In the genomic region with DNA sequence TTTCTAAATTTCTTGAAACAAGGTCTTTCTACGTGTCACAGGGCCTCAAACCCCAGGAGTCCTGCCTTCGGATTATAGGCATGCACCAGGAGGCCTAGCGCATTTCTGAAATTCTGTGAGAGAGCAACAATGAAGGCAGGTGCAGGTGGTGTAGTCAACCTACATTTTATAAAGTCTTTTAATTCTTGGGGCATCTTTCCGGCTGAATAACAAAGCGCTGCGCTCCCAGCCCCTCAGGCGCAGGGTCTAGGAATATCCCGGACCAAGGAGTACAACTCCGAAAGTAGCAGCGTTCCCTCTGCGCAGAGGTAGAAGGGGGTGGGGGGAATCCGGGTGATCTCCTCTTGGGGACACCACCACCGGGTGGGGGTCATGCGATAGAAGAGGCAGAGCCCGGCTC, we compare ENCODE assay signal across 11 mouse cellular contexts. TPM values are rescaled to one million over a fixed set of nuclear protein-coding genes. Genes with fewer than 3 reads are reported as not detected.
A peak's percentile ranks its signal among the peaks of the same experiment; 100 is the strongest.
DNase-seq lines count a peak whose midpoint lies in the region; ATAC-seq and TF ChIP-seq lines count a peak whose summit lies in the region.
"Had no signal": no experiment of that assay in that cellular context is flagged by ENCODE, and none has a peak within 500 bp of the region (broad histone marks: within the 10 kb centered on the region; RNA-seq: fewer than 3 reads in every experiment).

No protein-coding gene starts in this region.

- DNase-seq in lung, embryonic 14.5 days, result no peak
- no peak for DNase-seq in lung, postnatal 4 days
- DNase-seq in urinary bladder, postnatal 4 days (ENCODE audit: low spot score in 2 of 2), result no peak
- DNase-seq in ovary, postnatal 10 days (ENCODE audit: low spot score), result no peak
- DNase-seq in spleen, postnatal 4 days (ENCODE audit: low spot score in 2 of 2), result no peak
- DNase-seq: cerebellum, adult 11 months had no signal

- no peak for TF ChIP-seq CTCF in lung, embryonic 14.5 days (IDR thresholded peaks at IDR 0.05; ENCODE audit: low read depth)

- H3K4me1 ChIP-seq in lung, embryonic 14.5 days (ENCODE audit: insufficient read depth), result 0 out of 2 replicates have a peak, but pooled peaks cover 4% of the 10 kb centered on the region
- peaks cover 8% of the 10 kb centered on the region; the same call in 1 of the 2 replicates for H3K4me1 ChIP-seq in embryonic facial prominence, embryonic 15.5 days
- no peaks in the 10 kb centered on the region; the same call in 1 of the 2 replicates for H3K4me1 ChIP-seq in intestine, embryonic 16.5 days (ENCODE audit: control insufficient read depth, insufficient read depth, low read length)
- peaks cover 6% of the 10 kb centered on the region; the same call in 1 of the 2 replicates for H3K4me1 ChIP-seq in neural tube, embryonic 12.5 days

- H3K9ac ChIP-seq in lung, embryonic 14.5 days, result peak overlapping the region; percentile 32
- H3K9ac ChIP-seq in embryonic facial prominence, embryonic 15.5 days, result no peak overlapping the region
- no peak overlapping the region for H3K9ac ChIP-seq in intestine, embryonic 16.5 days (ENCODE audit: low read depth, low read length)
- no peak overlapping the region for H3K9ac ChIP-seq in neural tube, embryonic 12.5 days

- no peak overlapping the region for H3K27ac ChIP-seq in lung, embryonic 14.5 days (ENCODE audit: low read depth)
- 0 out of 2 replicates have a peak overlapping the region, but pooled peaks have one; percentile 34 for H3K27ac ChIP-seq in embryonic facial prominence, embryonic 15.5 days (replicated peaks)
- H3K27ac ChIP-seq in intestine, embryonic 16.5 days (ENCODE audit: low read length), result no peak overlapping the region
- H3K27ac ChIP-seq in neural tube, embryonic 12.5 days, result no peak overlapping the region

- no peaks in the 10 kb centered on the region for H3K36me3 ChIP-seq in lung, embryonic 14.5 days (ENCODE audit: insufficient read depth)
- no peaks in the 10 kb centered on the region for H3K36me3 ChIP-seq in embryonic facial prominence, embryonic 15.5 days
- H3K36me3 ChIP-seq in intestine, embryonic 16.5 days (ENCODE audit: control insufficient read depth, insufficient read depth, low read length), result no peaks in the 10 kb centered on the region
- no peaks in the 10 kb centered on the region for H3K36me3 ChIP-seq in neural tube, embryonic 12.5 days

- H3K4me3 ChIP-seq in lung, embryonic 14.5 days (ENCODE audit: low read depth, low read length), result peak overlapping the region; percentile 22; the same call in 1 of the 2 replicates
- H3K4me3 ChIP-seq in embryonic facial prominence, embryonic 15.5 days (replicated peaks), result peak overlapping the region; percentile 22
- peak overlapping the region; percentile 18 for H3K4me3 ChIP-seq in intestine, embryonic 16.5 days (ENCODE audit: low read length)
- no peak overlapping the region for H3K4me3 ChIP-seq in neural tube, embryonic 12.5 days

- ATAC-seq in lung, embryonic 14.5 days (ENCODE audit: insufficient read depth), result no peak
- ATAC-seq in embryonic facial prominence, embryonic 15.5 days (ENCODE audit: insufficient number of reproducible peaks, low FRiP score, low TSS enrichment, low read depth), result no peak
- no peak for ATAC-seq in intestine, embryonic 16.5 days
- ATAC-seq in neural tube, embryonic 12.5 days (ENCODE audit: low FRiP score, low read depth), result no peak

- WGBS in lung, embryonic 14.5 days, result 11% methylated on average over 15 of the region's 15 CpGs
- 9% methylated on average over 15 of the region's 15 CpGs for WGBS in embryonic facial prominence, embryonic 15.5 days
- WGBS in intestine, embryonic 16.5 days, result 27% methylated on average over 15 of the region's 15 CpGs
- 10% methylated on average over 15 of the region's 15 CpGs for WGBS in neural tube, embryonic 12.5 days

- peaks cover 18% of the 10 kb centered on the region; the same call in 1 of the 2 replicates for H3K27me3 ChIP-seq in lung, embryonic 14.5 days (ENCODE audit: insufficient read depth, low read length)
- peaks cover 14% of the 10 kb centered on the region for H3K27me3 ChIP-seq in embryonic facial prominence, embryonic 15.5 days
- H3K27me3 ChIP-seq in intestine, embryonic 16.5 days (replicated peaks; ENCODE audit: control insufficient read depth, insufficient read depth, low read length), result no peaks in the 10 kb centered on the region; the same call in 1 of the 2 replicates
- 0 out of 2 replicates have a peak, but pooled peaks cover 17% of the 10 kb centered on the region for H3K27me3 ChIP-seq in neural tube, embryonic 12.5 days (replicated peaks)

- no peaks in the 10 kb centered on the region for H3K9me3 ChIP-seq in lung, embryonic 14.5 days (ENCODE audit: low read depth, low read length)
- H3K9me3 ChIP-seq in embryonic facial prominence, embryonic 15.5 days (replicated peaks), result no peaks in the 10 kb centered on the region
- no peaks in the 10 kb centered on the region for H3K9me3 ChIP-seq in intestine, embryonic 16.5 days (ENCODE audit: control insufficient read depth, low read length)
- no peaks in the 10 kb centered on the region for H3K9me3 ChIP-seq in neural tube, embryonic 12.5 days

- H3K4me2 ChIP-seq in lung, embryonic 14.5 days, result peak overlapping the region; percentile 53
- H3K4me2 ChIP-seq in embryonic facial prominence, embryonic 15.5 days (replicated peaks), result peak overlapping the region; percentile 40
- H3K4me2 ChIP-seq in intestine, embryonic 16.5 days (ENCODE audit: low read depth, low read length), result peak overlapping the region; percentile 51
- H3K4me2 ChIP-seq in neural tube, embryonic 12.5 days (replicated peaks), result peak overlapping the region; percentile 45

RNA-seq across cellular contexts. Expression of gene Opn4, which starts 14.6 kb away (rescaled TPM):
- not detected in 2 replicates for polyA plus RNA-seq in lung, embryonic 14.5 days (2014; fragmentation: Nextera tagmentation; extraction: Ambion mirVana)
- polyA plus RNA-seq in embryonic facial prominence, embryonic 15.5 days (2015; fragmentation: Nextera tagmentation; extraction: Ambion mirVana), result 0.45 and 0.46 TPM in 2 replicates
- polyA plus RNA-seq in intestine, embryonic 16.5 days (2015; fragmentation: Nextera tagmentation; extraction: Ambion mirVana), result 0.34 TPM in 1 of 2 replicates, not detected in the other
- not detected in 2 replicates for polyA plus RNA-seq in neural tube, embryonic 12.5 days (2016; fragmentation: Nextera tagmentation; extraction: Ambion mirVana)
- polyA plus RNA-seq: gonadal fat pad, adult 2 months; spleen, adult 2 months had no signal

RNA-seq across cellular contexts. Expression of gene Ldb3, which starts 26.1 kb away (rescaled TPM):
- polyA plus RNA-seq in lung, embryonic 14.5 days (2014; fragmentation: Nextera tagmentation; extraction: Ambion mirVana), result 0.79 and 4.2 TPM in 2 replicates
- 25.9 and 33.6 TPM in 2 replicates for polyA plus RNA-seq in embryonic facial prominence, embryonic 15.5 days (2015; fragmentation: Nextera tagmentation; extraction: Ambion mirVana)
- 12.8 and 15.7 TPM in 2 replicates for polyA plus RNA-seq in intestine, embryonic 16.5 days (2015; fragmentation: Nextera tagmentation; extraction: Ambion mirVana)
- polyA plus RNA-seq in neural tube, embryonic 12.5 days (2016; fragmentation: Nextera tagmentation; extraction: Ambion mirVana), result 1.2 and 1.9 TPM in 2 replicates

RNA-seq across cellular contexts. Expression of gene Wapl, which starts 59.2 kb away (rescaled TPM):
- polyA plus RNA-seq in lung, embryonic 14.5 days (2014; fragmentation: Nextera tagmentation; extraction: Ambion mirVana), result 28.2 and 29.2 TPM in 2 replicates
- 25.0 and 26.4 TPM in 2 replicates for polyA plus RNA-seq in embryonic facial prominence, embryonic 15.5 days (2015; fragmentation: Nextera tagmentation; extraction: Ambion mirVana)
- 18.0 and 18.1 TPM in 2 replicates for polyA plus RNA-seq in intestine, embryonic 16.5 days (2015; fragmentation: Nextera tagmentation; extraction: Ambion mirVana)
- polyA plus RNA-seq in neural tube, embryonic 12.5 days (2016; fragmentation: Nextera tagmentation; extraction: Ambion mirVana), result 30.3 and 30.5 TPM in 2 replicates
